In genomic region chr12:86305045-86305444, GRCm38 (mm10) we compare ENCODE assay signal across 8 mouse cellular contexts. TPM values are rescaled to one million over a fixed set of nuclear protein-coding genes. Genes with fewer than 3 reads are reported as not detected.
DNase-seq lines count a peak whose midpoint lies in the region; ATAC-seq lines count a peak whose summit lies in the region.

No protein-coding gene starts in this region.

- no peaks in the 10 kb centered on the region for H3K4me1 ChIP-seq in lung, embryonic 15.5 days
- peaks cover 8% of the 10 kb centered on the region for H3K4me1 ChIP-seq in limb, embryonic 12.5 days (replicated peaks)
- H3K4me1 ChIP-seq in stomach, embryonic 16.5 days (ENCODE audit: control insufficient read depth, insufficient read depth, low read length), result no peaks in the 10 kb centered on the region

- peak overlapping the region; percentile 60 for H3K4me2 ChIP-seq in lung, embryonic 15.5 days
- H3K4me2 ChIP-seq in limb, embryonic 12.5 days, result peak overlapping the region; percentile 54
- H3K4me2 ChIP-seq in stomach, embryonic 16.5 days (ENCODE audit: low read depth, low read length), result peak overlapping the region; percentile 47

- no peak overlapping the region for H3K9ac ChIP-seq in lung, embryonic 15.5 days
- no peak overlapping the region for H3K9ac ChIP-seq in limb, embryonic 12.5 days (replicated peaks)
- no peak overlapping the region for H3K9ac ChIP-seq in stomach, embryonic 16.5 days (ENCODE audit: low read length)

- H3K36me3 ChIP-seq in lung, embryonic 15.5 days, result no peaks in the 10 kb centered on the region
- no peaks in the 10 kb centered on the region for H3K36me3 ChIP-seq in limb, embryonic 12.5 days
- no peaks in the 10 kb centered on the region for H3K36me3 ChIP-seq in stomach, embryonic 16.5 days (ENCODE audit: control insufficient read depth, insufficient read depth, low read length)

- no peak for ATAC-seq in CD4-positive, CD25-positive, alpha-beta regulatory T cell, adult 4 months
- no peak for ATAC-seq in lung, embryonic 15.5 days (ENCODE audit: borderline replicate concordance, extremely low read depth, low FRiP score, low TSS enrichment)
- no peak for ATAC-seq in limb, embryonic 12.5 days (ENCODE audit: insufficient number of reproducible peaks, insufficient read depth, low FRiP score, low TSS enrichment, low read depth)
- no peak for ATAC-seq in stomach, embryonic 16.5 days (ENCODE audit: insufficient read depth, low FRiP score)

- peak; percentile 6 for DNase-seq in CD4-positive, CD25-positive, alpha-beta regulatory T cell, adult 2 months (ENCODE audit: low read depth, low spot score)
- DNase-seq in lung, postnatal 36 days, result no peak
- no peak for DNase-seq in adrenal gland, adult 8-10 months
- DNase-seq in testis, postnatal 10 days (ENCODE audit: low spot score), result no peak

- no peaks in the 10 kb centered on the region for H3K27me3 ChIP-seq in lung, embryonic 15.5 days
- H3K27me3 ChIP-seq in limb, embryonic 12.5 days, result no peaks in the 10 kb centered on the region
- no peaks in the 10 kb centered on the region for H3K27me3 ChIP-seq in stomach, embryonic 16.5 days (ENCODE audit: control insufficient read depth, insufficient read depth, low read length)

- H3K9me3 ChIP-seq in lung, embryonic 15.5 days, result no peaks in the 10 kb centered on the region
- no peaks in the 10 kb centered on the region for H3K9me3 ChIP-seq in limb, embryonic 12.5 days
- no peaks in the 10 kb centered on the region for H3K9me3 ChIP-seq in stomach, embryonic 16.5 days (replicated peaks; ENCODE audit: control insufficient read depth, low read length)

- WGBS in lung, embryonic 15.5 days, result 40% methylated on average over 7 of the region's 7 CpGs
- WGBS in limb, embryonic 12.5 days, result 55% methylated on average over 7 of the region's 7 CpGs
- 56% methylated on average over 7 of the region's 7 CpGs for WGBS in stomach, embryonic 16.5 days

- H3K4me3 ChIP-seq in lung, embryonic 15.5 days, result peak overlapping the region; percentile 35
- H3K4me3 ChIP-seq in limb, embryonic 12.5 days (replicated peaks), result peak overlapping the region; percentile 33; the same call in 1 of the 2 replicates
- peak overlapping the region; percentile 27; the same call in 1 of the 2 replicates for H3K4me3 ChIP-seq in stomach, embryonic 16.5 days (replicated peaks; ENCODE audit: low read length)

- H3K27ac ChIP-seq in lung, embryonic 15.5 days, result no peak overlapping the region
- H3K27ac ChIP-seq in limb, embryonic 12.5 days, result no peak overlapping the region
- no peak overlapping the region for H3K27ac ChIP-seq in stomach, embryonic 16.5 days (ENCODE audit: low read length)

RNA-seq across cellular contexts. Expression of gene Esrrb, which starts 55.9 kb away (rescaled TPM):
- not detected for polyA plus RNA-seq in CD4-positive, CD25-positive, alpha-beta regulatory T cell, adult 4 months (2017; shearing (Covaris generic))
- 0.14 and 0.19 TPM in 2 replicates for polyA plus RNA-seq in lung, embryonic 15.5 days (2015; fragmentation: Nextera tagmentation; extraction: Ambion mirVana)
- polyA plus RNA-seq in limb, embryonic 12.5 days (2016; fragmentation: Nextera tagmentation; extraction: Ambion mirVana), result 0.73 and 0.74 TPM in 2 replicates
- polyA plus RNA-seq in stomach, embryonic 16.5 days (2015; fragmentation: Nextera tagmentation; extraction: Ambion mirVana), result 0.26 and 0.27 TPM in 2 replicates
- total RNA-seq in adrenal gland, adult 8-10 months (2022), result under 1 TPM in 3 of 4 experiments, not detected in 1; 0.24 to 0.52 (median 0.41) TPM
